Mouse (Mus musculus) Patski (cell line): ENCODE results near the gene Ripply3. TPM values are rescaled to one million over a fixed set of nuclear protein-coding genes. Genes with fewer than 3 reads are reported as not detected.

Experiments used
- ATAC-seq: fragments of 100-300 bp; one replicate; pipeline ENCODE4 v1.8.0; 2021
- CTCF ChIA-PET: fragments of 350-600 bp; sonication (Branson Sonifier 250); formaldehyde crosslinking; loops from one replicate; lab custom pipeline; 2022; ENCODE audit warnings: inconsistent platforms; lab: Charles Lee
- POLR2A ChIA-PET: fragments of 350-600 bp; sonication (Branson Sonifier 250); formaldehyde crosslinking; loops from one replicate; lab custom pipeline; 2022; ENCODE audit warnings: antibody characterized with exemption, inconsistent platforms; lab: Charles Lee
- DNase-seq: peaks from one replicate; pipeline ENCODE4 v3.0.0-alpha.2; 2011; ENCODE audit warnings: low read depth, low spot score
- H3K27me3 ChIP-seq: fragments of 371-371 bp; one replicate; pipeline ENCODE4 v1.5.1; 2021
- CTCF ChIP-seq: fragments of 100-300 bp; IDR thresholded peaks from one replicate; pipeline ENCODE4 v1.5.1; 2021
- in situ Hi-C: fragments of 300-500 bp; cut with MboI; formaldehyde crosslinking; loops from 3 replicates; pipeline ENCODE4 v1.11.1; 2018; ENCODE audit warnings: low pct_unique_long_range_greater_than_20kb, mixed read lengths
- polyA plus RNA-seq: library from polyadenylated mRNA; unstranded; gene quantifications from one replicate; pipeline ENCODE4 v1.2.3, GENCODE M21; 2021

Ripply3 gene
- polyA plus RNA-seq, 1 experiment from 2014 or later: not detected

- no peak for TF ChIP-seq CTCF
- in situ Hi-C loops: no loop called here
These were observed 26.2 kb downstream of the Ripply3 start for GRCm38 (mm10) chr16:94354450-94354849.

DNA sequence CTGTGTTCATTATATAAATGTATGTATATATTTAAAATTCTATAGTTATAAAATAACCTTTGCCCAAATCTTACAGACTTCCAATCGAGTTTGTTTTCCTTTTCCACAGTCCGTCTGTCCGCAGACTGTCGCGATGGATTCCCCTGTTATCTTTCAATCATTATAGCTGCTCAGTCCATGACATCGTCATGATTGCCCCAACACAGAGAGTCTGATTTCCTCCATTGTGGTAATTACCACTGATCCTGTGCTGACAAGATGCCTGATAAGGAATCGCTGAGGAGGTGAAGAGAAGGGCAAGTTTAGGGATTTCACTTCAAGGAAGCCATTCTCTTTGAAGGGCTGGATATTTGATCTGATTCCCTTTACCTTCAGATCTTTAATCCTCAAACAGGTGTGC lies 27.8 kb downstream of the Ripply3 start:
- POLR2A ChIA-PET: no interaction called here
- H3K27me3 ChIP-seq: no peaks in the 10 kb centered on the region

More at GRCm38 (mm10) chr16:94354450-94354849, 26.2 kb downstream of the Ripply3 start:
- no peaks in the 10 kb centered on the region for H3K27me3 ChIP-seq
- ChIA-PET POLR2A (no interaction called here), CTCF (interaction anchor here (0.6 to 1.6 kb wide), 3 partner anchors 11 to 36 kb away, joined by 3 to 5 read pairs (median 3); no protein-coding TSS in a partner anchor)
- ATAC-seq (no peak), DNase-seq (no peak)

DNA sequence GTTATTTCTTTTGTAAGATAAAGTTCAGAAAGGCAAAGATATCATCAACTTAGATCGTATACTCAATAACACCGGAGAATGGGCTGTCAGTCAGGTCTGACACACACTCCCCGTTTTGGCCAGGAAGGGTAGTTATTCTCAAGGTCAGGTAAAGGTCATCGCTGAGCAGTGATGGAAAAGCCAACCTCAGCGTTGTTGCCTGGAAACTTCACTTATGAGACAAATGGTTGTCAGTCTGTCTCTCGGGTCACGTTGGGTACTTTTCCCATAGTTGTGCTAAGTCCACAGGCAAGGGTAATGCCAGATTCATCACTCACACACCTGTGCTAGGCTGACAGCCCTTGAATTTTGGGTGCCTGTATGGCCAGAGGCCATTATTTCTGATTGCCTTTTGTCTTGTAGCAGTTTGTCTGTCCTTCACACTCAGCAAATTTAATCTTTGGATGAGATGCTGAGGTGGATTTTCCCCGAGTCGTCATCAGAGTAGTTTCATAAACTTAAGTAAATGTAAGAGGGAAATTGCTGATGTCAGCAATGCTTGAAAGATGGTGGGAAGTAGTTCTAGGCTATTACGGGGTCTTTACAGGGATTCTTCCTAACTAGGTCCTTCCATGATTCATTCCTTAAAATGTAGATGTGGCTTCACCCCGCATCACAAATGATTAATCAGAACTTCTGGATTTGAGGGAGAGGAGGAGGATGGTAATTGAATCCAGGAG lies 28.7 kb downstream of the Ripply3 start:
- ChIA-PET CTCF (no interaction called here), POLR2A (no interaction called here)
- in situ Hi-C loops: no loop called here
- ATAC-seq (no peak), DNase-seq (no peak)
- TF ChIP-seq CTCF: no peak
- H3K27me3 ChIP-seq: no peaks in the 10 kb centered on the region

More for the DNA sequence above, 27.8 kb downstream of the Ripply3 start:
- DNase-seq (no peak), ATAC-seq (no peak)
- in situ Hi-C loops: no loop called here
- CTCF ChIA-PET: no interaction called here
- no peak for TF ChIP-seq CTCF

DNA sequence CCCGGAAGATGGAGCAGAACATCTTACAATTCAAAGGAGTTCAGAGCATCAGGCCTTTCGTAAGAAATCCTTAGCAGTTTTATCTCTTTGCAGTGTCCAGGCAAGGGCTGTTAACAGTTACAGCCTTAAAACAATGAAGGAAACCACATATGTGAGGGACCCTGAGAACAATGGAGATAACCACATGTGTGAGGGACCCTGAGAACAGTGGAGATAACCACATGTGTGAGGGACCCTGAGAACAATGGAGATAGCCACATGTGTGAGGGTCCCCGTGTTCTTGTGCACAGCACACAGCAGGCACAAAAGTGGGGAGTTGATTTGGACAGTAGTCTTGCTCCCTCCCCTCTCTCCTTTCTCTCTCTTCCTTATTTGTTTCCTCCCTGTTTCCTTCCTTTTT lies 29.9 kb downstream of the Ripply3 start:
- no peak for TF ChIP-seq CTCF
- ChIA-PET POLR2A (no interaction called here), CTCF (no interaction called here)
- in situ Hi-C loops: no loop called here
- H3K27me3 ChIP-seq: no peaks in the 10 kb centered on the region
- ATAC-seq (no peak), DNase-seq (no peak)

DNA sequence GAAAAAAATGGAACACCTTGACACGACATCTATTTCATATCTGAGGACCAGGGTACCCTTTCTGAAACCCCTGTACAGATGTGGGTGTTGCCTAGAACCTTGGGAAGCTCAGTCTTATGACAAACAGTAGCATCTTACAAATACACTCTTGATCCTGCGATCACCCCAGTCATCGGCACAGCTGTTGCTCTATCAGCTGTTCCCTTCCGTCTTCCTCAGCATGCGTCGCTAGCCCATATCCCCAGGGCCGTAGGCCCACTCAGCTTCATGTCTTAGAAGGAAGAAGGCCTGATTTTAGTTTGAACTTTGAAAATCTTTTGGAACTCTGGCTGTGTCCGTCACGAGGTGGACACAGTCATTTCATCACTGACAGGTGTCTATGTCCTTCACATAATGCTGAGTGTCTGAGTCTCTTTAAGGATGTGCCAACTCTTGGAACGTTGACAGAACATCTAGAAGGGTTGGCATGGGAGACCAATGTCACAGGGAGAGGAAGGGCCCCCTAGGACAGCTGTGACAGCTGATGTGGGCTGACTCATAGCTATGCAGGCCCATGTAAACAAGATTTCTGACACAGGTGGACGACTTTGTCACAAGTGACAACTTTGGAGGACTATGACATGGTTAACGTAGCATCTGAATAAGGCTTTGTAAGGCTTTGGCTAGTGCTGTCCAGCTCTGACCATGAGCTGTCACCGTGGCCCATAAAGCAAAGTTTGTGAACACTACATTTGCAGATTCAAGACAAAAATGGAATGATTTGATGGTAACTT lies 32.5 kb downstream of the Ripply3 start:
- POLR2A ChIA-PET: no interaction called here
- no peak for DNase-seq
- CTCF ChIA-PET: interaction anchor here (0.9 kb wide), 1 partner anchor 10 kb away, joined by 3 read pairs; no protein-coding TSS in a partner anchor
- ATAC-seq: no peak
- no peak for TF ChIP-seq CTCF
- in situ Hi-C loops: no loop called here
- H3K27me3 ChIP-seq: no peaks in the 10 kb centered on the region

- in situ Hi-C loops: no loop called here
- H3K27me3 ChIP-seq: no peaks in the 10 kb centered on the region
- CTCF ChIA-PET: interaction anchor here (1.5 kb wide), 2 partner anchors 12 to 48 kb away, joined by 3 to 5 read pairs; no protein-coding TSS in a partner anchor
- no peak for TF ChIP-seq CTCF
- no peak for DNase-seq
- peak; percentile 65 for ATAC-seq
- POLR2A ChIA-PET: interaction anchor here (0.5 kb wide), 1 partner anchor 410 kb away, joined by 3 read pairs; no protein-coding TSS in a partner anchor
These were observed 34.1 kb downstream of the Ripply3 start for GRCm38 (mm10) chr16:94362174-94362873.

DNA sequence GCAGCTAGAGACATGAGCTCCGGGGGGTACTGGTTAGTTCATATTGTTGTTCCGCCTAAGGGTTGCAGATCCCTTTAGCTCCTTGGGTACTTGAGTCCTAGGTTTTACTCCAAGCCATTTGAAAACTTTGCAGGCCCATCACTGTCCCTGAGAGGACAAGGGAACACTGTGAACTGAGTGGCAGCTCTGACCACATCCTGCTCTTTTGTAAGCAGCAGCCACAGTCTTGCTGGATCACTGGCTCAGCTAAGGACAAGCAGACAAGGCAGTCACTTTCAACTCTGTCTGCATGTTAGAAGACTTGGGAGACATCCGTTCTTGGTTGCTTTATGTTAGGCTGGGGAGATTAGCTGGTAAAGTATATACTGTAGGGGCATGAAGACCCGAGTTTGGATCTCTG lies 35.6 kb downstream of the Ripply3 start:
- POLR2A ChIA-PET: interaction anchor here (0.6 kb wide), 1 partner anchor 48 kb away, joined by 3 read pairs; no protein-coding TSS in a partner anchor
- CTCF ChIA-PET: interaction anchor here (1.5 kb wide), 1 partner anchor 11 kb away, joined by 3 read pairs; no protein-coding TSS in a partner anchor
- TF ChIP-seq CTCF: no peak
- no peaks in the 10 kb centered on the region for H3K27me3 ChIP-seq
- in situ Hi-C loops: no loop called here
- DNase-seq (no peak), ATAC-seq (no peak)

DNA sequence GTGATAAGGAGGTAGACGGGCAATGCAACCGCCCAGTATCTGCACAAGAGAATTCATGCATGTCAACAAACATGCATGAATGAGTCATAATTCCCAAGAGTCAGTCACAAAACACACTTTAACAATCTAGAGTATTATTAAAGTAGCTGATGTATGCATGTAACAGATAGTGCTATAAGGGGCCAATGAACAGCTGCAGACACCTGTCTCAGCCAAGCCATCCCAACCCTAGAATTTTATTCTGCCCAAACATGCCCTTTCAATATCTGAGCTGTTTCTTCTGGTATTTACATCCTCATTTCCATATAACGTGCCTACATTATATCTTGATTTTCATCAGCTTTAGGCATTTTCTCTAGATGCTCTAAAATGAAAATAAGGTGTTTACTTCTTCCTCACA lies 37.2 kb downstream of the Ripply3 start:
- CTCF ChIA-PET: no interaction called here
- TF ChIP-seq CTCF: no peak
- no peaks in the 10 kb centered on the region for H3K27me3 ChIP-seq
- ATAC-seq: no peak
- in situ Hi-C loops: no loop called here
- POLR2A ChIA-PET: no interaction called here
- no peak for DNase-seq

DNA sequence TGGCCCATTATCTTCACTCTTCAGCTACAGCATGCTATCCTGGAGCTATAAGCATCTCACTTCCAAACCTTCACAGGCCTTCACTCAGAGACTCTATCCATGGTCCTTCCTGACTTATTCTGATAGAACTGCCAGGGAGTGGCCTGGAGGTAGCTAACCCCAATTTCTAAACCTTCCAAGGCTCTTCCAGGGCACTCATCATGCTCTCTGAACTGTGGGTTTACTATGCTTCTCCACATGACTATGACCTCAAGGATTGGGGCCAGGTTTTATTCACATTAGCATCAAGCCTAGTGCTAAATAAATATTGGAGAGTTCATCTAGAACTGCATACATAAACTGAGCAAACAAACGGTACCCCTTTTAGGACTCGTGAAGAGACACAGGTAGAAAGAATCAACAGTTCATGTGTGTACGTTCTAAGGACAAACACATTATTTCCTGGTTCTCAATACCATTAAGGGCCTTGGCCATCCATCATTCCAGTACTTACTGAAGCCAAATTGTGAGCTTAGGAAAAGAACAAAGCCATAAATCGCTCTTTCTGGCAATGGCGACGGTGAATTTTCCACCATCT lies 41.5 kb downstream of the Ripply3 start:
- no peak for TF ChIP-seq CTCF
- no peak for DNase-seq
- ChIA-PET CTCF (interaction anchor here (1.1 to 1.7 kb wide), 3 partner anchors 9 to 56 kb away, joined by 3 to 6 read pairs (median 5); partner anchors contain the start of gene Hlcs), POLR2A (interaction anchor here (0.5 to 2.0 kb wide), 3 partner anchors 20 to 56 kb away, joined by 3 to 8 read pairs (median 4); partner anchors contain the start of gene Hlcs)
- H3K27me3 ChIP-seq: no peaks in the 10 kb centered on the region
- in situ Hi-C loops: no loop called here
- no peak for ATAC-seq
